Mouse (Mus musculus) embryonic fibroblast, embryonic 13.5 days (primary cell): ENCODE results near the gene Stox1.

Experiments used
- CTCF ChIP-seq: IDR thresholded peaks from 2 replicates; pipeline ENCODE4 v1.5.1; 2011; ENCODE audit warnings: mild to moderate bottlenecking, control low read depth, low read length, moderate library complexity, borderline replicate concordance; ENCODE audit not compliant: insufficient read depth
- POLR2A ChIP-seq: IDR thresholded peaks from 2 replicates; pipeline ENCODE4 v1.6.1; 2011; ENCODE audit warnings: low read depth, mild to moderate bottlenecking, control low read depth, low read length, moderate library complexity

DNA sequence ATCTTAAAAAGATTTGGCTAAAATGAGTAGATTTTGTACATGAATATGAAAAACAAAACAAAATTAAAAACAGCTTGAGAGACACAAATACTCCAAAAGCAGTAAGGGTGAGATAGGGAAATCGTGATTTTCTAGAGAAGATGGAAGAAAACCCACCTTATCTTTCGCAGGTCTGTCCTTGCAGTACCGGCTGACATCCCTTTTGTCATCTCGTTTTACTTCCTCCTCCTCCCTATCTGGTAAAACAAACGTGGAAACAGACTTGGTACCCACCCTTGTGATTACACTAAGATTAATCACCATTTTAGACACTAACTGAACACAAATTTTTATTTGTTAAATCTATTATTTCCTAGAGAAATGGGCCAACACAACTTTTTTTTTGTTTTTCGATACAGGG, 24.9 kb upstream of the Stox1 start:
- TF ChIP-seq CTCF (no peak), POLR2A (no peak)
